Mouse (Mus musculus) heart, embryonic 10.5 days (tissue): Measurements from ENCODE around the gene Arid5a. TPM values are rescaled to one million over a fixed set of nuclear protein-coding genes. Genes with fewer than 3 reads are reported as not detected.
A peak's percentile ranks its signal among the peaks of the same experiment; 100 is the strongest.

ENCODE experiments used
- DNase-seq: peaks from one replicate; pipeline ENCODE4 v3.0.0-alpha.2; 2017; ENCODE audit warnings: low spot score
- H3K27ac ChIP-seq: fragments of 300-500 bp; sonication (generic); 2 replicates; pipeline ENCODE4 v1.5.1; 2016; ENCODE audit warnings: mild to moderate bottlenecking
- H3K27me3 ChIP-seq: fragments of 300-500 bp; sonication (generic); 2 replicates; pipeline ENCODE4 v1.6.1; 2016; ENCODE audit warnings: mild to moderate bottlenecking; ENCODE audit not compliant: poor library complexity, insufficient read depth, severe bottlenecking
- H3K36me3 ChIP-seq: fragments of 300-500 bp; sonication (generic); 2 replicates; pipeline ENCODE4 v1.6.1; 2016; ENCODE audit warnings: mild to moderate bottlenecking, moderate library complexity
- H3K4me1 ChIP-seq: fragments of 300-500 bp; sonication (generic); 2 replicates; pipeline ENCODE4 v1.6.1; 2016; ENCODE audit warnings: mild to moderate bottlenecking
- H3K4me3 ChIP-seq: fragments of 300-500 bp; sonication (generic); 2 replicates; pipeline ENCODE4 v1.5.1; 2016; ENCODE audit warnings: mild to moderate bottlenecking, moderate library complexity
- H3K9me3 ChIP-seq: fragments of 300-500 bp; sonication (generic); 2 replicates; pipeline ENCODE4 v1.6.1; 2016; ENCODE audit warnings: mild to moderate bottlenecking, moderate library complexity
- WGBS: fragments of 180-500 bp; shearing (Covaris S2); methylation state at CpG from one replicate; pipeline ENCODE4 v1.1.7; 2016; 5-methylcytosine and 5-hydroxymethylcytosine counted together
- polyA plus RNA-seq: library from polyadenylated mRNA; unstranded; fragments of >200 nt; fragmentation: Nextera tagmentation; extraction: Ambion mirVana; gene quantifications from 2 replicates; pipeline ENCODE4 v1.2.1, GENCODE M21; 2016

The Arid5a gene
- polyA plus RNA-seq, 1 experiment from 2014 or later = 5.3 TPM

DNA sequence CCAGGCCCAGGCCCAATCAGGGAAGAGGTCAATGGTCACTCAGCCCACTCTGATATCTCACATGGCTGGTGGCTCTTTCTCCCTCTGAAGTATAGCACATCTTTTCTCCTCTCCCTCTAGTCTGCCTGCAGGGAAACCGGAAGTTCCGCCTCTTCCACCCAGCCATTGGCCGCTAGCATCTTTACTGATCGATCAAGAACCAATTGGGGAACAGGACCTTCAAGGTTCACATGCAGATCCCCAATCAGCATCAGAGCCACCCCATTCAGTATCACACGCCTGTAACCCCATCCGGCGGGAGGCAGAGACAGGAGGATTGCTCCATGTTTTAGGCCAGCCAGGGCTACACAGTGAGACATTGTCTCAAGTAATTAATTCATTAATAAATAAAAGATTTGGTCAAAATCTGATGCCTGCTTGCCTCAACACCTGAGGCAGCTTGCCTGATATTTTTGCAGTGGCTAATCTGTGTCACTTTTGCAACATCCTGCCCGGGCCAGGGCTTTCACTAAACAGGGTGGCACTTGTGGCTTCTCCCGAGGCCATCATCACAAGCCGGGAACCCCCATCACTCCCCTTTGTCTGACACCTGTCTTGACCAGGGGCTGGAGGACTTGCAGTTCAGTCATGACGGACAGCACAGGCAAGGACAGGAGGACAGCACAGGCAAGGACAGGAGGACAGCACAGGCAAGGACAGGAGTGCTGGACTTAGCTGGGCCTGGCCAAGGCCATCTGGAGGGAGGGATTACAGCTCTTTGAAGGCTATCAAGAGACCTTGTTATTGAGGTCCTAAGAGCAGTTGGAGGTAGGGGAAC, 7.6 kb downstream of the Arid5a start:
- Histone ChIP-seq H3K4me3 (no peak overlapping the region), H3K4me1 (0 out of 2 replicates have a peak, but pooled peaks cover 5% of the 10 kb centered on the region), H3K27ac (no peak overlapping the region), H3K36me3 (peaks cover 12% of the 10 kb centered on the region), H3K9me3 (no peaks in the 10 kb centered on the region), H3K27me3 (peaks cover 3% of the 10 kb centered on the region; the same call in 1 of the 2 replicates)
- DNase-seq = no peak
- WGBS = 79% methylated on average over 11 of the region's 11 CpGs

DNA sequence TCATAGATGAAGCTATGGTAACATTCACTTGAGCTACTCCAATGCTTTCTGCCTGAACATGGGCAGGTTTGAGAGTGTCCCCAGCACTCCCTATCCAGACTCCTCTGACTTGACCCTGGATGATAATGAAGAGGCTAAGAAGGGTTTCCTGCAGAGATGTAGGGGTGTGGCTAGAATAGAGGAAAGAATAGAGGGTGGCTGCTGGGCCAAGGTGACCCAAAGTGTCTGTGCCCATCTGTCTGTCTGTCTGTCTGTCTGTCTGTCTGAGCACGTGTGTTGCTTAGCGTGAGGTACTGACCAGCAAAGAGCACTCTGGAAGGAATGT, 8.2 kb downstream of the Arid5a start:
- peaks cover 14% of the 10 kb centered on the region for H3K36me3 ChIP-seq
- H3K4me1 ChIP-seq = 0 out of 2 replicates have a peak, but pooled peaks cover 5% of the 10 kb centered on the region
- H3K27ac ChIP-seq = no peak overlapping the region
- no peak overlapping the region for H3K4me3 ChIP-seq
- WGBS = 84% methylated on average over 2 of the region's 2 CpGs
- no peaks in the 10 kb centered on the region for H3K27me3 ChIP-seq
- no peak for DNase-seq
- H3K9me3 ChIP-seq = no peaks in the 10 kb centered on the region

DNA sequence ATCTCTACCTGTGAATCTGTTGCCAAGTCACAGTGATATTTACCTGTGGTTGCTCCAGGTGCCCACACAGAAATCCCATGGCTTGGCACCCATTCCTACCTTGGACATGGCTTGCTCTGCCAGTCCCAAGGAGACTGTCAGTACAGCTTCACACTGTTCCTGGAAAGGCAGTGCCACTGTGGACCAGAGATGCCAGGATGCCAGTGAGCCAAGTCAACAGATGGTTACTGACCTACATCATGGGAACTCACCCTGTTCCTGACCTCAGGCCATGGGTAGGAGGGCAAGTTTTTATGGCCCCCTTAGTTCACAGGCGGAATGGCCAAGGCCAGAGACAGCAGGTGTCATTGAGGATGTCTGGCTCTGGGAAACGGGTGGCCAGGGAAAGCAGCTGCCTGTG, 13.6 kb downstream of the Arid5a start:
- 69% methylated on average over 2 of the region's 2 CpGs for WGBS
- Histone ChIP-seq H3K4me3 (no peak overlapping the region), H3K27ac (no peak overlapping the region), H3K27me3 (no peaks in the 10 kb centered on the region), H3K36me3 (peaks cover 18% of the 10 kb centered on the region), H3K4me1 (peaks cover 21% of the 10 kb centered on the region), H3K9me3 (no peaks in the 10 kb centered on the region)
- DNase-seq = no peak

DNA sequence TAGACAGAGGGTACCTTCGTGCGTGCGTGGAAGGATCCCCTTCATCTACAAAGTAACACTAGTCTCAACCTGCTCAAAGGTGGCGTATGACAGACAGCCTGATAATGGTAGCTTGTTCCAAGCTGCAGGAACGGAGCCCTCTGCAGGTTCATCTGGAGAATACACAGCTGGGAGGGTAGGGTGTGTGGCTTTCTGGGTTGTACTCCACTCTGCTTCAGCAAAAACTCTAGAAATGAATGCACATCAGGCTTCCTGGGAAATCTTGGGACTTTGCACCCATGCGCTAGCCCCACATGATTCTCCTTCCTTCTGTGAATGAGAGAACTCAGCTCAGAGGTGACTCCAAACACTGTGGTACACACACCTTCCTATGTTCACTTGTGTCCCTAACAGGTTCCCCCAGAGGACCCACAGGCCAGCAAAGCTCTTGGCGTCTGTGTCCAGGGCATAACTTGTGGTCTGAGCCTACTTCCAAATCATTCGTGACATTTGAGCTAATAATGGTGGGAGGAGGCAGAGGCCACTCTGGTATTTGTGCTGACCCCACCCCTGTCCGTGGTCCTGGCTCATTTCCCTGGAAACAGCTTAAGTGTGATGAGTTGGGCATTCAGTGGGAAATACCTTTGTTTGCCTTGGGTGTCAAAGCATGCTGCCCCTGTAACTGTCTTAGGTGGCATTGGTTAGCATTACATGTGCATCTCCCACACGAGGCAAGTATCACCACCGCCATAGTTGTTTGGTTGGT, 14.5 kb downstream of the Arid5a start:
- Histone ChIP-seq H3K4me1 (peaks cover 21% of the 10 kb centered on the region), H3K27me3 (no peaks in the 10 kb centered on the region), H3K27ac (no peak overlapping the region), H3K4me3 (no peak overlapping the region), H3K36me3 (peaks cover 18% of the 10 kb centered on the region), H3K9me3 (no peaks in the 10 kb centered on the region)
- 64% methylated on average over 11 of the region's 11 CpGs for WGBS
- no peak for DNase-seq

DNA sequence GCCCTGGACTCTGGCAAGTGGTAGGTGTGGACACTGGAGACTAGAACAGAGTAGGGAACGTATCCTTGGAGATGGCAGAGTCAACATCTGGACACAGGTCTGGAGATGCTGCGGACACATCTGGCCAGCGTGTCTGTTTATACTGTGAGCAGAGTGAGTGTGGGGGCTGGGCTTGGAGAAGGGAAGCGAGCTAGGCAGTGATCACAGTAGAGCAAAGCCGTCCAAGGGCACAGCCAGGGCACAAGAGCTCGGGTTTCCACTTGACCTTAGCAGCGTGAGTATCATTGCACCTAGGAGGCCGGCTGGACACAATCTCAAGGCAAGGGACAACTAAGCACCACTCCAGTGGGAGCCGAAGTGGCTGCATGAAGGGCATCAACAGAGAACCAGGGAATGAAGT, 15.5 kb downstream of the Arid5a start:
- 54% methylated on average over 9 of the region's 9 CpGs for WGBS
- H3K9me3 ChIP-seq = no peaks in the 10 kb centered on the region
- H3K4me1 ChIP-seq = peaks cover 21% of the 10 kb centered on the region
- no peak overlapping the region for H3K4me3 ChIP-seq
- no peak overlapping the region for H3K27ac ChIP-seq
- DNase-seq = no peak
- peaks cover 20% of the 10 kb centered on the region for H3K36me3 ChIP-seq
- no peaks in the 10 kb centered on the region for H3K27me3 ChIP-seq

DNA sequence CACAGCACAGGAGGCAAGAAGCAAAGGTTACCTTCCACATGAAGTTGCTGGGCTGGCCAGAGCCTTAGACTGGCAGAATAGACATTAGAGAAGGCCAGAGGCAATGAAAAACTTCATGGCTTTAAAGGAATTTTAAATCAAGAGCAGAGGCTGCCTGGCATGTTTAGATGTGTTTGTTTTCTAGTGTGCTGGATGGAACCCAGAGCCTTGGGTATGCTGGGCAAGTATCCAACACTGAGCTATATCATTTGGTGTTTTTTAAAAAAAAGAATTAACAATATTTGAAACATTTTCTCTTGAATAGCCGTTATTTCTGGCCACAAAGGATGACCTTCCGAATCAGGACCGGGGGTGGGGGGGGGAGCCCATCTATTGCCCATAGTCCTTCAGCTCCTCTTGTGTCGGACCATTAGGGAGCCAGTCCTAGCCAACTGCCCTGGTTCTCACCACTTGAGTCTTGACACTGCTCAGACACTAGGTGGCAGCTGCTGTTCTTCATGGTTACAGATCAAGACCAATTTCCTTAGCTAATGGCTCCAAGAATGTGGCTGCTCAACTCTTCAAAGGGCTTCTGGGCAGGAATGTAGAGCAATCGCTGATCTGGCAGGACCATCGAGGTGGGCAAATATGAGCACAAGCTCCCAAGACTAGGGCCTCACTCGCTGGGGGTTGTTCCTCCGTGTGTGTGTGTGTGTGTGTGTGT, 16.4 kb downstream of the Arid5a start:
- no peak overlapping the region for H3K4me3 ChIP-seq
- peak; percentile 82 for DNase-seq

DNA sequence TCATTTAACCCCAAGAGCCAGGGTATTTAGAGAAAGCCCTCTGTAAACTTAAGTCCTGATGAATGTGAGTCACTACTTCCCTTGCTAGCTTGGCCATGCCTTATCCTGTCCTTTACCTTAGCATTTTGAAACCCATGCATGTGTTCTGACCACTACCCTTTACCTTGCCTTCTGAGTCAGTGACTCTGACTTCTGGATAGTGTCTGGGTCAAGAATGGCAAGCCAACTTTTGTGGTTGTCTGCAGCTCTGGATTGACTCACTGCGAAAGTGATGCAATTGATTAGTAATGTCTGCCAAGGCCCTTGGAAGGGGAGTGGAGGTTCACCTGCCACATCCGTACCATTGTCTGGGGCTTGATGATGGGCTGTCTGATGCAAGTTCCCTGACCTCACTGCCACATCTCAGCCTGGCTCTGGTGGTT, 18.4 kb downstream of the Arid5a start:
- Histone ChIP-seq H3K27ac (no peak overlapping the region), H3K4me1 (peaks cover 21% of the 10 kb centered on the region), H3K4me3 (no peak overlapping the region), H3K27me3 (no peaks in the 10 kb centered on the region), H3K9me3 (no peaks in the 10 kb centered on the region), H3K36me3 (peaks cover 14% of the 10 kb centered on the region; the same call in 1 of the 2 replicates)
- DNase-seq = no peak
- WGBS = 87% methylated on average over 2 of the region's 2 CpGs

More for the DNA sequence above, 16.4 kb downstream of the Arid5a start:
- peaks cover 21% of the 10 kb centered on the region for H3K4me1 ChIP-seq
- 50% methylated on average over 8 of the region's 8 CpGs for WGBS
- H3K27me3 ChIP-seq = no peaks in the 10 kb centered on the region
- peaks cover 19% of the 10 kb centered on the region for H3K36me3 ChIP-seq
- no peak overlapping the region for H3K27ac ChIP-seq
- no peaks in the 10 kb centered on the region for H3K9me3 ChIP-seq

DNA sequence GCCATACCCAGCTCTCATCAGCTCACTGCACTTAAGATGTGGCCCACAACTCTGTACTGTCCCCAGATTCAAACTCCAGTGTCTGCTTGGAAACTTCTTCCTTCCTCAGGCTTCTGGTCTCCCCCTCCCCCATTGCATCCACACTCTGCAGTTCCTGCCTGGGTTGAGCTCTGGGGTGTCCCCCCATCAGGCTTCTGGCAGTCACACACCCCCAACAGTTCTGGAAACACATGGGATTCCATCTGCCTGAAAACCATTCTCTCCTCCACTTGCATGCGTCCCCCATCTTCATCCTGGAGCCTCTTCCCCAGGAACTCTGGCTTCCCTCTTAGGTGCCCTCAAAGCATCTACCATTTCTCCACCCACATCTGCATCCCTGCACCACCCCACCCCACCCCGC, 19.3 kb downstream of the Arid5a start:
- H3K9me3 ChIP-seq = no peaks in the 10 kb centered on the region
- H3K36me3 ChIP-seq = peaks cover 15% of the 10 kb centered on the region; the same call in 1 of the 2 replicates
- 83% methylated on average over 2 of the region's 2 CpGs for WGBS
- no peak for DNase-seq
- H3K27me3 ChIP-seq = no peaks in the 10 kb centered on the region
- no peak overlapping the region for H3K4me3 ChIP-seq
- H3K4me1 ChIP-seq = peaks cover 21% of the 10 kb centered on the region
- H3K27ac ChIP-seq = no peak overlapping the region

DNA sequence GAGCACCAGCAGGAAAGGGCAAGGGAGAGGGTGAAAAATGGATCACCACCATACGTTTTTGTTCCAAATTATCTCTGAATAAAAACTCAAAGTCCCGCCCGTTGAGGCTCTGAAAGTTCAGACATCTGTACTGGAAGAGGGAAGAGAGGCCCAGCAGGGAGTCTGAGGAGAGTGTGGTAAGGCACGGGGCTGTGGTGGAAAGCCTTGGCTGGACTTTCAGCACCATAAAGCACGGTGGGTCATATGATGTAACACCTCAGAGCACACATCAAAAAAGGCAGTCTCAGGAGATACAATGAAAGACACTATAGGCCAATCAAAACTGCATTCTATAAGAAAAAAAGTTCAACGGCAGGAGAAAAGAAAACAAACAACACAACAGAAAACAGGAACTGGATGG, 24.2 kb downstream of the Arid5a start:
- 76% methylated on average over 6 of the region's 6 CpGs for WGBS
- Histone ChIP-seq H3K9me3 (no peaks in the 10 kb centered on the region), H3K27me3 (no peaks in the 10 kb centered on the region), H3K36me3 (peaks cover 37% of the 10 kb centered on the region), H3K27ac (no peak overlapping the region), H3K4me3 (no peak overlapping the region), H3K4me1 (no peaks in the 10 kb centered on the region)
- no peak for DNase-seq

DNA sequence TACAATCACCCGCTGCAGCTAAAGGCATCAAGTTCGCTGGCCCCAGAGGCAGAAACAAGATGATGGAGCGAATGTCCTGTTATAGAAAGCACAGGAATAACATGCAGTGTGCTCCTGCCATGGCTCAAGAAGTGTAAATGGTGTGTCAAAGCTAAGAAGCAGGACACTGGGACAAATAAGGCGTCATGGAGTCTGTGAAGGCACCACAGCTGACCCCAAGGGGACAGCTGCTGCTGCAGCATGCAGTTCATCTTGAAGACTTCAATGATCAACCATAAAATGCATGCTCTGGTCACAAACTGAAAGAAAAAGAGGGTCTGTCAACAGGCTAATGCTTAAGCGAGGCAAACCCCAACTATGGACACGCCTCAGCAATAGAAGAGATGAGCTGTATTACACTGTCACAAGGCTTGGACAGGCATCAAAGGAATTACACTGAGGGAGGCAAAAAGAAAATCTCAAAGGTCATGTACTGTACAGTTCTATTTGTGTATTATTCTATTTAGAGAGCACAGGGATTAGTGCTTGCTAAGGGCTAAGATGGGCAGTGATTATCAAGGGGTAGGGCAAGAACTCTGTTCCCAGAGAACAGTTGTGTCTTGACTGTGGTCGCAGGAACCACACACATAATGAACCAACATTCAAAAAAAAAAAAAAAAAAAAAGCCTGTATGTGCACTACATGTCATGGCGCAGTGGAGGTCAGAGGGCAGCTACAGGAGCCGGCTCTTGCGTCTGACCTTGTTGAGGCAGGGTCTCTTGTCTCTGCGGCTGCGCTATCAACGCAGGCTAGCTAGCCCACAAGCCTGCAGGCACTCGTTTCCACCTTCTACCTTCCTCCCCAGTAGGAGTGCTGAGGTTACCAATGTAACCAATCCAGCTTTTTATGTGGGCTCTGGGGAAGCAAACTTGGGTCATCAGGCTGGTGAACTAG, 25.7 kb downstream of the Arid5a start:
- H3K4me1 ChIP-seq = no peaks in the 10 kb centered on the region
- H3K9me3 ChIP-seq = no peaks in the 10 kb centered on the region
- no peak overlapping the region for H3K27ac ChIP-seq
- H3K4me3 ChIP-seq = no peak overlapping the region
- no peak for DNase-seq
- H3K36me3 ChIP-seq = peaks cover 47% of the 10 kb centered on the region
- 81% methylated on average over 14 of the region's 14 CpGs for WGBS
- H3K27me3 ChIP-seq = no peaks in the 10 kb centered on the region

DNA sequence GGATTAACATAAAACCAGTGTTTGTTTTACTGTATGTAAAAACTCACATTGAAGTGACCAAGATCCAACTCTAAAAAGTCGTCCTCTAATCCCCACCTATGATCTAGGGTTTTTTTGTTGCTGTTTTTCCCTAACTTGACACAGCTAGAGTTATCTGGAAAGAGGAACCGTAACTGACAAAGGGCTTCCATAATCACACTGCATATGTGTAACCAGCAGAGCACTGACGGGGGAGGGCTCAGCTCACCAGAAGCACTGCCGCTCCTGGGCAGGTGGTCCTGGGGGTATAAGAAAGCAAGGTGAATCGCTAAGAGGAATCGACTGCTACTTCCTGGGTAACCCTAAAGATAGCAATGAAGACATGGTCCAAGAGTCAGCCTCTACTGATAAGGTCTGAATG, 35.0 kb downstream of the Arid5a start:
- no peaks in the 10 kb centered on the region for H3K27me3 ChIP-seq
- no peak overlapping the region for H3K4me3 ChIP-seq
- H3K36me3 ChIP-seq = peaks cover 99% of the 10 kb centered on the region
- no peaks in the 10 kb centered on the region for H3K4me1 ChIP-seq
- WGBS = 89% methylated on average over 6 of the region's 6 CpGs
- no peak for DNase-seq
- no peaks in the 10 kb centered on the region for H3K9me3 ChIP-seq
- H3K27ac ChIP-seq = no peak overlapping the region

DNA sequence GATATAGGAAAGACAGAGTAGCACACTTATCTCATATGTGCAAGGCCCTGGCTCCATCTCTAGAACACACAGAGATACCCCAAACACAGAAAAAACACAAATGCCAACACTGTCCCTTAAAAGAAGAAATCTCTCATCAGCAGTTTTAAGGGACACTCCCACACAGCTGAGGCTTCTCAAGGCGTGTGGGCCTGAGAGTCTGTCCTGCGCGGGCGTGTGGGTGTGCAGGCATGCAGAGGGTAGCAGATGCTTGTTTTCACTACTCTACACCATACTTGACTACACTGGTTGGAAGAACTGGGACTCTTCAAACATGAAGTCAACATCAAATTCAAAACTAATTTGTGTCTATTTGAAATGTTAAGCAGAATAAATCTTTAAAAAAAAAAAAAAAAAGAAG, 44.8 kb downstream of the Arid5a start:
- 92% methylated on average over 4 of the region's 4 CpGs for WGBS
- no peaks in the 10 kb centered on the region for H3K4me1 ChIP-seq
- no peaks in the 10 kb centered on the region for H3K27me3 ChIP-seq
- H3K36me3 ChIP-seq = peaks cover 96% of the 10 kb centered on the region
- H3K9me3 ChIP-seq = no peaks in the 10 kb centered on the region
- H3K27ac ChIP-seq = no peak overlapping the region
- no peak overlapping the region for H3K4me3 ChIP-seq
- no peak for DNase-seq
